Mouse (Mus musculus) neural tube, embryonic 10.5 days (tissue): ENCODE data around the gene Lin37.

Experiments
- DNase-seq: peaks from one replicate; pipeline ENCODE4 v3.0.0-alpha.2; 2017; ENCODE audit warnings: low spot score; ENCODE audit errors: extremely low spot score

The Lin37 gene

DNA sequence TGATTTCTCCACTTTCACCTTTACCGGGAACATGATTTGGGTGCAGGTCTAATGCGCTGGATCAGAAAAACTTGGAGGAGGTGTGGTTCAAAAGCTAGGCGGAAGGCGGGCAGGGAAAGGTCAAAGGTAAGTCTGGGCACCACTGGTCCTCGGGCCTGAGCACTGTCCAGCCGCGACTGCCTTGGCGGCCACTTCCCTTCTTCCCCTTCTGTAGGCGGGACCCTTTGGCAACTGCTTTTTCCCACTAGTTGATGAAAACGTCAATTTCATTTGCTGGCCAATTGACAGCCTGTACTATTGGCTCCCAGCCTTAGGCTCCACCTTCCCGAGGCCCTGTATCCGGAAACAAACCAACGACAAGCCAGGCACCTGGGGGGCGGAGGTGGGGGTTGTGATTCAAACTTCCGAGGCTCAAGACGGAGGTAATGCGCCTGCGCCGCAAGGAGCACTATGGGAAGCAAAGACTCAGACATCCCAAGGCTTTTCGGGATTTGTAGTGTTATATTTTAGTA lies at the start of gene Lin37:
TSS of gene Lin37 (minus strand) at position 396 of the 512 bp plus-strand sequence.
- DNase-seq, result peak; percentile 88

DNA sequence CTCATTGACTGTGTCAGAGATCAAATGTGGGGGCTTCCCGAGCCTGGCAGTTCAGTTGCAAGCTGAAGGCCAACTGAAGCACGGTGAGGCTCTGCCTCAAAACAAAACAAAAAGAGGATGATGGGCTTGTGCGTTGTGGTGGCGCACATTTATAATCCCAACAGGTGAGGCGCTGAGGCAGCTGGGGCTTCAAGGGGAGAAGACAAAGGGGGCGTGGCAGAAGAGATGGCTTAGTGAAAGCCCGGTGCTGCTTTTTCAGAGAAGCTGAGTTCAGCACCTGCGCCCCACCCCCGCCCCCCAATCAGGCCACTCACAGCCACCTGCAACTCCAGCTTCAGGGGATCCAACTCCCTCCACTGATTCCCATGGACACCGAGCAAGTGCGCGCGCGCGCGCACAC lies 48.8 kb upstream of the Lin37 start:
- no peak for DNase-seq

DNA sequence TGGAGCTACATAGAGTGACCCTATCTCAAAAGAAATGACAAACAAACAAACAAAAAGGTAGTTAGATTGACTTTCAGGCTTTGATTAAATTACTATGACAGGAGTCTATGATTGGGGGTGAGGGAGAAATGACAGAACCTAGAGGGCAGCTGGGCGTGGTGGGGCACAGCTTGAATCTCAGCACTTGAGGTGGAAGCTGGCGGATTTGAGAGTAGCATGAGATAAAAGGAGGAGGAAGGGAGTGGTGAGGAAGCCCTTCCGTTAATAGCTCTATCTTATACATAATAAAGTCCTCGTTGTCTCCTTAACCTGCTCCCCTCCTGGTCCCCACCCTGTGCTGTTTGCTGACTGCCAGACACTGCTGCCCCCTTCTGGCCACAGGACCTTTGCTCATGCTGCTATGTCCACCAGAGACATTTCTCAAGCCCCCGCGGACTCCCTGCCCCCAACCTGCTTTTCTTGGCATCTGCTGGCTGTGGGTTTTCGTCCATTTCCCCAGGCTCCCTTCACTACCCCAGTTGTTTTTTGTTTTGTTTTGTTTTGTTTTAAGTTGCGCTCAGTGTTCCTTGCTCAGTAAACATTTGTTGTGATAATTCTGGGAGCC lies 48.2 kb upstream of the Lin37 start:
- peak; percentile 40 for DNase-seq

DNA sequence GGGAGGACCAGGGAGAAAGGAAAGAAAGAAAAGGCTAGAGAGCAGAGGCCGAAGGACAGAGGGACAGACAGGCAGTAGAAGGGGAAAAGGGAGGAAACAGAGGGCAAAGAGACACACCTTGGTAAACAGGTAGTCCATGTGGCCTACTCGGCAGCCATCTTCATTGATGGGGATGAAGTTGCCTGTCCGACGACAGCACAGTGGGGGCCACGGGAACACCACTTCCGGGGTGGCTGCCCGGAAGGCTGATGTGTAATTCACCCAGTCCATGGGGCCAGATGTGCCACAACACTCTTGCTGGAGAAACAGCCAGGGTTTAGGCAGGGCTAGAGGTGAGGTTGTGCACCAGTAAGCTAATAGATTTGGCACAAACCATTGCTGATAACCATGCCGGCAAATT lies 45.3 kb upstream of the Lin37 start:
- DNase-seq, result no peak

DNA sequence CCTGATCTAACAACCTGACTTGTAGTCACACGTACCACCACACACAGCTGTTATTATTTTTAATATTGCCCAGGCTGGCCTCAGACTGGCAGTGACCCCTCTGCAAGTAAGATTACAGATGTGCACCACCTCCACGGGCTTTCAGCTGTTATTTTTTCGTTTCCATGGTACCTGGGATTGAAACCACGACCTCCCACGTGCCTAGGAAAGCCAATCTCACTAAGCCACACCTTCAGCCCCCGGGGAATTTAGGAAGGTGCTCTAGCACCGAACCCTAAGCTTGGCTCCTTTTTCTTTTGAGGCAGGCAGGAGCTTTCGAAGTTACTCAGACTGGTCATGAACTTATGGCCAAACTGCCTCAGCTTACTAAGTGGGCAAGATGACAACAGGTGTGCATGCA lies 44.8 kb upstream of the Lin37 start:
- no peak for DNase-seq

DNA sequence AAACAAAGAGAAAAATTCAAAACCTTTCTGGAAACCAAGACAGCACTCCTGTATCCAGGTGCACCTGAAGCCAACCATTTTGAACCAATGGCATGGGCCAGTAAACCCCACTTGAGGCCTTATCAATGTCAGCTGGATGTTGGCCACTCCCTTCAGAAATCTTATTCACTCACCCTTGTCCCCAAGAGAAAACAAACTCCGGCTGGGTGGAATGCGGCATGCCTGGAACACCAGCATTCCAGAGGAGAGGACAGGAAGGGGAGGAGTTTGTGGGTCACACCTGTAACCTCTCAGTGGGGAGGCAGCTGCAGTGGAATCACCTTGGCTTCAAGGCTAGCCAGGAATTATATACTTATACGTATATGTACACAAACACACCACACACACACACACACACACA lies 42.9 kb upstream of the Lin37 start:
- DNase-seq, result no peak

DNA sequence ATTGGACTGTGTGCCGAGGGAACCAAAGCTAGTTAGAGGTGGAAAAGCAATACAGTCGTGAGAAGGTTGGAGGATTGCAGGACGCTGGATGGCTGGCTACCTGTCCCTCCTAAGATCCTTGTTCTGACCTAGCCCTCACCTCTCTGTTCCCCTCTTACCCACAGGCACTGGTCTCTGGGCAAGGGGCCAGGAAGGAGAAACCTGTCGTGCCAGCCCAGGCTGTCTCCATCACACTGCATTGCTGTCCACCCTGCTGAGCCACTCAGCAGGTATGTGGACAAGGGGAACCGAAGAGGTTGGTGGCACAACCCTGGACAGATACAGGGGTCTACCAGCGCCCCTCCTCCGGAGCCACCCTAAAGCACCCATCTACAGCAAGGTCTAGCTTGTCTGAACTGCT lies 41.0 kb upstream of the Lin37 start:
- no peak for DNase-seq

DNA sequence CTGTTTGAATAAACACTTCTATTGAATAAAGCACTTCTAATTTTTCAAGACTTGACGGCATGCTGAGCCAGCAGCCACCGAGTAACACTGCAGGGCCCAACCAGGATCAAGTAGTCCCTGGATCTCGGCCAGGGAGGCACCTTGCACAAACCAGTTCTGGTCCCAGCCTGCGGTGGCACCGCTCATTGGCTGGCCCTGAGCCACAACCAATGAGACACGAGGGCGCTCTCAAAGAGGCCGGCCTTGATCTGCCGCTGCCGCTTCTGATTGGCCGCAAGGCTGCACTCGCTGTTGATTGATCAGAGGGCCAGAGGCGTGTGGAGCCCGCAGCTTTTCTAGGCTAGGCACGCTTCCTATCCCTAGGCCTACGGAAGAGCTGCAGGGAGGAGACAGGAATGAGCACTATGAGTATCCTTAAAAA lies 40.3 kb upstream of the Lin37 start:
- peak; percentile 69 for DNase-seq

DNA sequence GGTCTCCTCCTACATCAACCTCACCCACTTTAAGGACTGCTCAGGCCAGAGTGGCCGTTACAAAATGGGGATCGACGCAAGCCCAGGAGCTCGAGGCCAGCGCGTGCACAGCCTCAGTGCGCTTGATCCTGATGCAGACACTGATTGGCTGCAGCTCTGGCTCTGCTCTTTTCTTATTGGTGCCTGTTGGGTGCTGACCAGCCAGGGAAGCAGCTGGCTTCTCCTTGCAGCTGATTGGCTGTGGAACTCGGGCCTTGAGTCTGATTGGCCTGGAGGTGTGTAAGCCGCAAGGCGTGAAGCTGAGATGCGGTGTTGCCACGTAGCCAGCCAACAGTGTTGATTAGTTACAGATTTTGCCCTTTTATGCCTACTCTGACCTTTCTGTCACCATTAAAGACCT lies 39.1 kb upstream of the Lin37 start, which contains the start of gene Zbtb32:
TSS of gene Zbtb32 (minus strand) at position 124 of the 400 bp plus-strand sequence.
- no peak for DNase-seq

DNA sequence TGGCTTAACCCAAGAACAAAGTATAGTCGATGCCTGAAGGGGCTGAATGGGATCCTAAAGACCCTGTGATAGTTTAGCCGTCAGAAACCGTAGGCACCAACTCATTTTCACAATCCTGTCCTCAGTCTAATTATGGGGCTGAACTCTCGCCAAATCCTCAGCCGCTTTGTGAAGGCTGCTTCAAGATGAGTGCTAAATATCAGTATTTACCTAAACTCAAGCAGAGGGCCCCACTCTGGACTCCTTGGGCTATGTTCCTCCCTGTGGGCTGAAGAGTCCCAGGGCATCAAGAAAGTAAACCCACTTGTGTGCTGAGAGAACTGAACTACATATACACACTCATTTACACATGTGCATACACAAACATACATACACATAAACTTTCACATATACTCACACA lies 37.2 kb upstream of the Lin37 start:
- no peak for DNase-seq

DNA sequence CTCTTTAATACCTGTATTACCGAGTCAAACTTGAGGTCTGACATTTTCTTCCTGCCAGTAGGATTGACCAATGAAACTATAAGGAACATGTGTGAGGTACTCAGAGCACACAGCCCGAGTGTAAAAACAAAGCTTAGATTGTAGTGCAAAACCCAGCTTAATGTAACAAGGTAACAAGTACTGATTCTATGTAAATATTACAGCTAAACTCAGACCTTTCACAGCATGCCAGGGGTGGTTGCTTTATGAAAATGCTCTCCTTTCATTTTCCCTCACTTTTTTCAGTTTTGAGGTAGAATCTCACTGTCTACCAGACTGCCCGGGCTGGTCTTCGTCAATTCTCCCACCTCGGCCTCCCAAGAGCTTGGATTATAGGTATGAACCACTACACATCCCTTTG lies 36.5 kb upstream of the Lin37 start:
- DNase-seq, result no peak

DNA sequence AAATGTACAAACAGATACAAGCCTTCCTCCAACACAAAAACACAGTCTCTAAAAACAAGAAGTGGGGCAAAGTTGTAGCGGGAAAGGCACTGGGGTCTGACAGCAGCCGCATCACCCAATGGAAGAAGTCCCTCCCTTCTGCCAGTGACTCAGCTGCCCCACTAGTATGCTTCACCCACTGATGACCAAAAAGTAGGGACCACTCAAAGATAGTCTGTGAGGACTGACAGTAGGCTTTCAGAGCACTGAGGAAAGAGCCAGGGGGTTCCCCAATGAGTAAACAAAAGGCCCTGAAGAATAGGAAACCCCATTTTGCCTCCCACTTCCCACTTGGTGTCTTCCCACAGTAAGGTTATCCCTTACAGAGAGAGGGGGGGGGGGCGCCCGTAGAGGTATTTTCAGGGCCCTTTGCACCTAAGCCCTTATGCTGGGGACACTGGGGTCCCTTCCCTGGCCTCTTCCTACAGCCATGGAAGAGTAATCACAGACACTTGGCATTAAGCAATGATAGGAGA lies 34.9 kb upstream of the Lin37 start:
- DNase-seq, result no peak

DNA sequence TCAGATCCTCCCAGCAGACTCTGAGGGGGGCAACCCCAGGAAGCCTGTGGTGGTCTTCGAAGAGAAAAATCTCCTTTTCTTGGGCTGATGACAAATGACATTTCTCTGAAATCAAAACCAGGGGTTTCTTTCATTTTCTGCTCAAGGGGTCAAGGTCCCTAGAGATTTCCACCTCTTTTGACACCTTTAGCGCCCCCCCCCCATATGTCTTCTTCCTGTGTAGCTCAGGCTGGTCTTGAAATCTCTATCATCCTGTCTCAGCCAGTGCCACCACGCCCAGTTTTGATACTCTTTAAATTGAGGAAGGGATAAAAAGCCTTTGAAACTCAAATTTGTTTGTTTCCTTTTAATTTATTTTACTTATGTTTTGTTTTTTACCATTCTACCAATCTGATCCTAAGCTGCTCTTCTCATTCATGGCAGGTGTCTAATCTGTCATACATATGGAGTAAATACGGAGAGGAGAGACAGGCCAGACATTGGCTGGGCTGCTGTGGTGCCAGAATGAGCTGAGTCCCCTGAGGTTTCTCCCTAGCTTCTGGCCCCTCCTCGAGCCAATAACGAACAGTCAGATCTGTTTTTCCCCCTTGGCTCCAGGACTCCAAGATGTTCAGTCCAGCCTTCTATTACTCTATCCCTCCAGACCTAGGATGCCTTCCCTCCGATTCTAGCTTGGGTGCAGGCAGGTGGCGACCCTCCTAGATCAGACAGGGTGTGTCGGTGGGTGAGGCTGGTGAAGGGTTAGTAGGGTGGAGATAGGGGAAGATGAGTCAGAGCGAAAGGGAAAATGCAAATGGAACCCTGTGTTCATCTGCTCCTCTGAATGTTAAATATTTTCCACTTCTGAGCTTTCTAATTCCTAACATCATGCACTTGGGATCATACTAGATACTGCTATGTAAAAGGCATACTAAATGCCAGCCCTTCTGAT lies 34.2 kb upstream of the Lin37 start:
- no peak for DNase-seq

DNA sequence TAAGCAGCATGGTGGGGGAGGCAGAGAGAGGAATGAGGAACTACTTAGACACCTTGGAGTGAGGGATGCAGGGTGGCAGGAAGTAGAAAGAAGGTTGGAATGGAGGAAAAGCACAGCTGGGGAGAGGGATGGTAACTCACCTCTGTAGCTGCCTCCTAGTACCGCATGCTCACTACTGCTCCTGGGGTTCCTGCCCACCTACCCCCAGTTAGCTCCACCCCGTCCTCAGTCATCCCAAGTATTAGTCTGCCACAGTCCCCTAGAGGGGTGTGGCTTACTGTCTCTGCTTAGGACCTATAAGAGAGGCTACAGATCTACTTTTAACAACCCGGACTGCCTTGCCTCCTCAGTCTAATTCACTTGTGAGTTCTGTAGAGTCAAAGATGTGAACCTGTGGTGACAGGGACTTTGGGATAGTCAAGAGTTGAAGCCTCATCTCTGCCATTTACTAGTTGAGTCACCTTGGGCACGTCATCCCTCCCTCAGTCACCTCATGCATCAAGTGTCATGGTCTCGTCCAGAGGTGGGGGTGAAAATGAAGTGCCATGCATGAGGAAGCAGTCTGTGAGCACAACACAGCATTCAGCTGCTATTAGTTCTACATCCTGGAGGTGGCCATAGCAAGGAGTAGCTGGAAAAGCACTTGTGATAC lies 33.3 kb upstream of the Lin37 start:
- DNase-seq, result no peak

DNA sequence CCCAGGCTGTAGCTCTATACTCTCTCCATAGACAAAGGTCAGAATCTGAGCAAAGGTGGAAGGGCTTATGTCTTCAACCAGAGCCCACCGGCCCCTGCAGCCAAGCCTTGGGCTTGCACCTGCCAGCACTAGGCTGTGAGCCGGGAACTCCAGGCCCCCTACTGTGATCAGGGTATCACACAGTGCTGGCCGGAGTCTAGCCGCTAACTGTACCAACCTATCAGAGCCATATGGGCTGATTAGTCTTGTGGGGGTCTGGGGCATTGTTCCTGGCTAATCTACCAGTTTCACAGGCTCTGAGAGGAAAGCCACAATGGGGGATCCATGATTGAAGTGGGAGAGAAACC lies 31.9 kb upstream of the Lin37 start:
- DNase-seq, result no peak

DNA sequence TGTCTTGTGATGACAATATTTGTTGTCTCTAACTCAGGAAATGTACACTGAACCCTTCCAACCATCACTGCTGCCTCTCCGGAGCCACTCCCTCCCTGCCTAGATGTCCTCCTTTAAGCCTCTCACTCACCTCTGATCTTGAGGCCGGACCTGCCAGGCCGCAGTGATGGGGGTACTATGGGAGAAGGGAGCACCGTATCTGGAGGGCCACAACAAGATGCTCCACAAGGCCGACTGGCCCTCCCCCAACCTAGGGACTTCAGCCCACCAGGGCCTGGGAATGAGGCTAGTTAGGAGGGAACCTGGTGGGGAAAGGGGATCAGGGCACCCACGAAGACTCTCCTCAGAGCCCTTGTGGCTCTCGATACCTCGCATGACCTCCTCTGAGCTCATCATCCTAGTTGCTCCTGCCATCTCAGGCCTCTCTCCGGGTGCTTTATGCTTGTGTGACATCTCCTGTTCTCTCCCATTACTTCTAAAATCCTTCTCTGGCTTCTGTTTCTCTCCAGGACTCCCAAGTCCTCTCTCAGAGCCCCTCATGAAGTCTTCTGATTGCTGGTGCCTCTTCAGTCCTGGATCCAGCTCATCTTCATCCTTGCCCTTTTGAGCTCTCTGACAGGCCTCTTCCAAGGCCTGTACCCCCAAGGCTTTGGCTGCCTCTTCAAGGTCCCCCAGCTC lies 31.4 kb upstream of the Lin37 start:
- no peak for DNase-seq

DNA sequence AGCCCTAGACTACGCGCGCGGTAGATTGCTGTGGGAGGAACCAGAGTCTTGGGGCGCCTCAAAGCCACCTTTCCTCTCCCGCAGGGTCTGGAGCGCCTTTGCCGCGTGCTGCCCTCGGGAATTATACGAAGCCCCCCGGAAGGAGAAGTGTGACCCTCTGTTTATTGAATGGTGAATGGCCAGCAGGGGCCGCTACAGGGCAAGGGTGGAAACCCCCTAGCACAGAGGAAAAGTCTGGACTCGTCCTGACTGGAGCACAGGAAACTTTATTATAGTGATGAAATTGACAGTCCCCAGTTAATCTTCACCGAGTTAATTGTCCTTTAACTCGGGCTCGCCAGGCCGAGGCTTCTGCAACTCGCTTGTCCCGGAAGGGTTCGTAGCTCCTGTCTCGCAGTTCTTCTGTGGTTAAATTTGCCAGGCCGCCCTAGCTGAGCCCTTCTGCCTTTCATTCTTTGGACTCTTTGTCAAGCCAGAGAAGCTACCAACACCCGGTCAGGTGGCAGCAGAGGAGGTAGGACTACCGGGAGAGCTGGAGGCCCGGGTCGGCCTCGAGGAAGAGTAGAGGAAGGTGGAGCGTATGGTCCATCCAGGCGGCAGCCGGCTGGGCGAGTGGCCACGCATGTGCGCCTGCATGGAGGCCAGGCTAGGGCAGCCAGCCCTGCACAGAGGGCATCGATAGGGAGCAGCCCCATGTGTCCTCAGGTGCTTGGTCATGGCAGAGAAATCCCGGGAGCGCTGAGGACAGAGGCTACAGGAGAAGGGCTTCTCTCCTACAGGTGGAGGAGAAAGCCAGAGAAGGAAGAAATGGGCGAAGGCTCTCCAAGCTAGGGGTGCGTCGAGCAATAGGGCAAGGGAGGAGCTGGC lies 30.0 kb upstream of the Lin37 start:
- peak; percentile 89 for DNase-seq

DNA sequence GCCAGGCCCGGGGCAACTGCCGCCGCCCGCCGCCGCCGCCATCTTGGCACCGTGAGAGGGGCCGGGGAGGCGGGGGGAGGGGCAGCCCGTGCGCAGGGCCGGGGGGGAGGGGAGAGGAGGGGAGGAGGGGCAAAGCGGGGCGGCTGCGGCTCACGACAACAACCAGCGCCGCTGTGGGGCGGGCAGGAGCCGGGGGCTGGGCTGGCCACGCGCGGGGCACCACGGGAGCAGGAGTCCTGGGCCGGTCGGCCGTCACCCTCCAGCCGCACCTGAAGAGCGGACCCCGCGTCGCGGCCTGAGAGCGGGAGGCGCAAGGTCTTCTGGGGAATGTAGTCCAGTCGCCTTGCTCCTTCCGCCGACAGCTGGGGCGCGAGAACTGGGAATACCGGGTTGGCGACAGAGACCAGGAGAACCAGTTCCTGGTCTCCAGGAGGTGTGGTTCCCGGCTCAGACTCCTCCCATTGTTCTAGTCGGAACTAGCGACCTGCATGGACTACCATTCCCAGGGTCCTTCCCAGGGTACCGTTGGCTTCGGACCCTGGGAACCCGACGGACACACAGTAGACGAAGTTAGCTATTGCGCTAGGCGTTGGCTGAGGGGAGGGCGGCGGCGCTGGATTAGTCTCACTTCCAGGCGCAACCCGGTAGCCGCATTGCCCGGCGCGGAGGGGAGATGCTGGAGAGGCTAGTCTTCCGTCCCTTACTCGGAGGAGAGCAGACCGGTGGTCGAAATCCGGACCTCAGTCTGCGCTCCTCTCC lies 29.2 kb upstream of the Lin37 start, which contains the start of gene Kmt2b:
TSS of gene Kmt2b (minus strand) at position 51 of the 759 bp plus-strand sequence.
- peak; percentile 97 for DNase-seq

DNA sequence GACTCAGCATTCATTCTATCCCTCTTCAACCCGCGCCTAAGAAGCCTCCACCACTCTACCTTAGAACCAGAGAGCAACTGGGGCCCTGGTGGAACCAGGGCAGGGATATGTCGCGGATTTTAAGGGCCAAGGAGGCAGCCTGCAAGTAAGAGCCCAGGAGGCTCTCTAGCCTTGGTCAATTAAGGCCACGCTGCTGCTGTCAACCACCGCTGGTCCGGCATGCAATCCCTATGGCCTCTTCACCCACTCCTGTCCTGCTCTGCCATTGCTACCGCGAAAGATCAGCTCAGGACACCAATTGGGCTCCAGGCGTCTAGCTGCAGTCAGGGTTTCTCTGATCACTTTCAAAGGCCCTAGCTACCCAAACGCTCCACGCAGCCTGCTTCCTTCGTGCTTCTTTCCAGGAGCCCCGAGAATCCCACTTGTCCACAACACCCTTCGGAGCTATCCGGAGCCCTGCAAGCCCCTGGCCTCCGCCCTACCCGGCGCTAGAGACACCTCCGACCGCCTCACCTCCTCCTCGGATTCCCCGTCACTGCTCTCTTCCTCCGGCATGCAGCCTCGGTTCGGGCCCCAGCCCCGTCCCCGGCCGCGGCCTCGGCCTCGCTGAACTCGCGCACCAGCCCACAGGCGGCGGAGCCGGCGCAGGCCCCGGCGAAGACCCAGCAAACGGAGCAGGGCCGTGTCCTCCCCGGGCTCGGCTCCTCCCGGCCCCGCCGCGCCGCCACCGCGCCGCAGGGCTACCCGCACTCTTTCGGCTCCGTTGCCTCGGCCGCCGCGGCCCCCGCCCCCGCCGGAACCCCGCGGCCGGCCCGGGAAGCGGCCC lies 28.4 kb upstream of the Lin37 start:
- peak; percentile 74 for DNase-seq
